Mouse (Mus musculus) heart, embryonic 14.5 days (tissue): ENCODE measurements around the gene Gramd2. TPM values are rescaled to one million over a fixed set of nuclear protein-coding genes. Genes with fewer than 3 reads are reported as not detected.

Experiments
- ATAC-seq: fragments of 200-750 bp; cut with Nextera tagmentation; 2 replicates; pipeline ENCODE4 v1.8.0; 2017; ENCODE audit warnings: low read depth, moderate TSS enrichment; ENCODE audit not compliant: insufficient number of reproducible peaks, insufficient read depth, low FRiP score
- H3K27ac ChIP-seq, 2 experiments: fragments of 200-500 bp in 1 of 2; fragments of 300-500 bp in 1 of 2; sonication (generic) in 1 of 2; replicated peaks in 1 of 2; 2 replicates each; pipeline ENCODE4 v1.5.1; 2012 to 2014; ENCODE audit warnings: low read depth in 2 of 2, low read length in 2 of 2, control low read depth in 1 of 2, mild to moderate bottlenecking in 1 of 2, mixed read lengths in 1 of 2; ENCODE audit not compliant: control insufficient read depth in 1 of 2, insufficient read depth in 1 of 2
- H3K27me3 ChIP-seq: fragments of 300-500 bp; sonication (generic); 2 replicates; pipeline ENCODE4 v1.6.1; 2014; ENCODE audit warnings: mild to moderate bottlenecking, low read length, control low read depth; ENCODE audit not compliant: control insufficient read depth, insufficient read depth
- H3K36me3 ChIP-seq: fragments of 300-500 bp; sonication (generic); 2 replicates; pipeline ENCODE4 v1.6.1; 2014; ENCODE audit warnings: mild to moderate bottlenecking, control low read depth, low read length, mixed read lengths; ENCODE audit not compliant: control insufficient read depth, insufficient read depth
- H3K4me1 ChIP-seq, 2 experiments: fragments of 200-500 bp in 1 of 2; fragments of 300-500 bp in 1 of 2; sonication (generic) in 1 of 2; 2 replicates each; pipeline ENCODE4 v1.6.1; 2012 to 2014; ENCODE audit warnings: low read length in 2 of 2, control low read depth in 1 of 2, mixed read lengths in 1 of 2; ENCODE audit not compliant: control insufficient read depth in 2 of 2, insufficient read depth in 2 of 2
- H3K4me2 ChIP-seq: fragments of 300-500 bp; sonication (generic); 2 replicates; pipeline ENCODE4 v1.6.1; 2014; ENCODE audit warnings: mild to moderate bottlenecking, low read length
- H3K4me3 ChIP-seq, 2 experiments: fragments of 200-500 bp in 1 of 2; fragments of 300-500 bp in 1 of 2; sonication (generic) in 1 of 2; 2 replicates each; pipeline ENCODE4 v1.5.1; 2012 to 2014; ENCODE audit warnings: low read length in 2 of 2, mild to moderate bottlenecking in 2 of 2, control low read depth in 1 of 2, low read depth in 1 of 2, moderate library complexity in 1 of 2; ENCODE audit not compliant: control insufficient read depth in 1 of 2, insufficient read depth in 1 of 2
- H3K9ac ChIP-seq: fragments of 300-500 bp; sonication (generic); 2 replicates; pipeline ENCODE4 v1.6.1; 2014; ENCODE audit warnings: mild to moderate bottlenecking, low read length
- H3K9me3 ChIP-seq: fragments of 300-500 bp; sonication (generic); 2 replicates; pipeline ENCODE4 v1.6.1; 2016; ENCODE audit warnings: low read length, control low read depth; ENCODE audit not compliant: control insufficient read depth
- whole genome bisulfite sequencing: fragments of 180-500 bp; shearing (Covaris S2); extraction: QIAGEN DNeasy Blood & Tissue Kit; methylation state at CpG from one replicate; pipeline ENCODE4 v1.1.7; 2014; 5-methylcytosine and 5-hydroxymethylcytosine counted together
- polyA plus RNA-seq: library from polyadenylated mRNA; unstranded; fragments of >200 nt; fragmentation: Nextera tagmentation; extraction: Ambion mirVana; gene quantifications from 2 replicates; pipeline ENCODE4 v1.2.1, GENCODE M21; 2014

The Gramd2 gene
- polyA plus RNA-seq, 1 experiment from 2014 or later = 0.43 TPM

- Histone ChIP-seq H3K36me3 (no peaks in the 10 kb centered on the region), H3K4me1 (peaks cover 2 to 22% of the 10 kb centered on the region in 2 experiments; a peak in 3 of 4 replicates), H3K9me3 (no peaks in the 10 kb centered on the region), H3K4me2 (no peak overlapping the region), H3K27me3 (no peaks in the 10 kb centered on the region), H3K9ac (no peak overlapping the region), H3K4me3 (no peak overlapping the region), H3K27ac (no peak overlapping the region)
- ATAC-seq = no peak
- WGBS = 87% methylated on average over 2 of the region's 2 CpGs
These were observed 60.6 kb downstream of the Gramd2 start for GRCm38 (mm10) chr9:59740593-59740992.

- Histone ChIP-seq H3K27ac (no peak overlapping the region), H3K36me3 (no peaks in the 10 kb centered on the region), H3K9me3 (no peaks in the 10 kb centered on the region), H3K4me3 (no peak overlapping the region), H3K27me3 (no peaks in the 10 kb centered on the region), H3K4me1 (0 out of 4 replicates have a peak, but pooled peaks cover 0 to 8% of the 10 kb centered on the region in 2 experiments), H3K4me2 (no peak overlapping the region), H3K9ac (no peak overlapping the region)
- WGBS = 89% methylated on average over 3 of the region's 3 CpGs
- ATAC-seq = no peak
These were observed 64.0 kb downstream of the Gramd2 start for GRCm38 (mm10) chr9:59743903-59744302.

DNA sequence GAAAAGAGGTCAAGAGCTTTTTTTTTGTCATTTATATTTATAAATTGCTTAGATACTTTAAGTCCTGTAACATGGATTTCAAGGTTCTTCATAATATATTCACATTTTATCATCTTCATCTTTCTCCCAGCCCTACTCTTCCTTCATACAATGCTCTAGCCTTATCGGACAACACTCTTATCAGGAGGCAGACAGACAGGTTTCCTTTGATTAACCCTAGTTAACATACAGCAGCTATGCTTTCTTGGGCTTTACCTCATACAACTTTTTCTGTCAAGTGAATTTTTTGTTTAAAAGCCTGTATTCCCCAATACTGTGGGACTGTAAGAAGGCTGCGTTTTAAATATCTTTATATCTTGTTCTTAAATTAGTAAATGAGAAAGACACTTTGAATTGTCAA lies 68.4 kb downstream of the Gramd2 start:
- H3K4me2 ChIP-seq = no peak overlapping the region
- H3K9me3 ChIP-seq = no peaks in the 10 kb centered on the region
- H3K9ac ChIP-seq = no peak overlapping the region
- 66% methylated on average over 2 of the region's 2 CpGs for WGBS
- no peaks in the 10 kb centered on the region for H3K36me3 ChIP-seq
- ATAC-seq = no peak
- H3K27me3 ChIP-seq = no peaks in the 10 kb centered on the region
- H3K4me1 ChIP-seq = peaks cover 2 to 17% of the 10 kb centered on the region in 2 experiments; a peak in 3 of 4 replicates
- no peak overlapping the region for H3K4me3 ChIP-seq
- H3K27ac ChIP-seq = no peak overlapping the region

DNA sequence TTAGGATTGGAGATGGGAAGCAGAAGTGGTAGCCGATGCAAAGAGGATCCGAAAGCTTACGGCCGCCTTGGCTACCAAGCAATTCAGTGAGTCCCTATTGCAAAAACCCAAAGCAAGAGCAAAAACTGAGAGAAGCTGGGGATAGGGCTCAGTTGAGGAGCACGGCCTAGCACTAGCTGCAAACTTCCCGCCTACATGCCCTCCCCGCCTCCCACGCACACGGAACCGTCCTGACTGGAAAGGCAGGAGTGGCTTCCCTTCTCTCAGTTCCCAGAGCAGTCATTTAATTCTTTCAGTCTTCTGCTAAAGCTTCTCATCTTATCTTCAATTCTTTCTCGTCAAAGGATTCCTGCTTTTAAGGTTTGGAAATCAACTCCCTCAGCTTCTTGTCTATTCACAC lies 69.0 kb downstream of the Gramd2 start:
- Histone ChIP-seq H3K27me3 (no peaks in the 10 kb centered on the region), H3K9ac (no peak overlapping the region), H3K9me3 (no peaks in the 10 kb centered on the region), H3K4me2 (no peak overlapping the region), H3K4me3 (no peak overlapping the region), H3K4me1 (peaks cover 2 to 17% of the 10 kb centered on the region in 2 experiments; a peak in 3 of 4 replicates), H3K27ac (no peak overlapping the region), H3K36me3 (no peaks in the 10 kb centered on the region)
- WGBS = 70% methylated on average over 11 of the region's 11 CpGs
- no peak for ATAC-seq

DNA sequence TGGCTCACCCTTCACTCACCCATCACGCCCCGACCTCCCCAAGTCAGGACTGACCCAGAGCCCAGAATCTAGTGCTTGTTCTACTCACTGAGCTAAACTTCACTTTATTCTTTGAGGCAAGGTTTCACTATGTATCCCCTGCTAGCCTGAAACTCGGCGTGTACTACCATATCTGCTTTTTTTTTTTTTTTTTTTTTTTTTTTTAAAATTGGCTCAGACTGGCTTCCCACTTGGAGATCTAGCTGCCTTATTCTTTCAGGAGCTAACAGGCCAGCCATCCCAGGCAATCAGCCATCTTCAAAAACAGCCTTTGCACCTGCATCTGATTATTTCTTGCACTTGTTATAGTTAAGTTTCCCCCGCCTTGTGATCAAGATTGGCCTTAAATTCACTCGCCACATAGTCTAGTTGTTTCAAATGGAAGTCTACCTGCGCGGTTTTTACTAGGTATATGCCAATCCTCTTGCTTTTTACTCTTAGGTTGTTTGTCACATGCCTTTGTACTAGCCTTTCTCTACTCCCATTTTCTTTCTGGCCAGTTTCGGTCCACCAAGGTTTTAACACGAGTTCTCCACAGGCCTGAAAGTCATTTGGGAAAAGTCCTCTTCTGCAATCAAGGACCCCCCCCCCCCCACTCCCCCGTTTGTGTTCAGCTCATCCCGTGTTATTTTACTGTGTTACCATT lies 69.8 kb downstream of the Gramd2 start:
- 30% methylated on average over 12 of the region's 12 CpGs for WGBS
- no peak for ATAC-seq
- H3K9me3 ChIP-seq = no peaks in the 10 kb centered on the region
- peak overlapping the region in 1 of 2 experiments; percentile 80; a peak in 1 of 4 replicates for H3K27ac ChIP-seq
- no peaks in the 10 kb centered on the region for H3K27me3 ChIP-seq
- H3K36me3 ChIP-seq = no peaks in the 10 kb centered on the region
- H3K4me1 ChIP-seq = peaks cover 2 to 17% of the 10 kb centered on the region in 2 experiments; a peak in 3 of 4 replicates
- H3K4me2 ChIP-seq = peak overlapping the region; percentile 73
- H3K4me3 ChIP-seq = peak overlapping the region; percentile 87 to 99
- peak overlapping the region; percentile 70 for H3K9ac ChIP-seq

DNA sequence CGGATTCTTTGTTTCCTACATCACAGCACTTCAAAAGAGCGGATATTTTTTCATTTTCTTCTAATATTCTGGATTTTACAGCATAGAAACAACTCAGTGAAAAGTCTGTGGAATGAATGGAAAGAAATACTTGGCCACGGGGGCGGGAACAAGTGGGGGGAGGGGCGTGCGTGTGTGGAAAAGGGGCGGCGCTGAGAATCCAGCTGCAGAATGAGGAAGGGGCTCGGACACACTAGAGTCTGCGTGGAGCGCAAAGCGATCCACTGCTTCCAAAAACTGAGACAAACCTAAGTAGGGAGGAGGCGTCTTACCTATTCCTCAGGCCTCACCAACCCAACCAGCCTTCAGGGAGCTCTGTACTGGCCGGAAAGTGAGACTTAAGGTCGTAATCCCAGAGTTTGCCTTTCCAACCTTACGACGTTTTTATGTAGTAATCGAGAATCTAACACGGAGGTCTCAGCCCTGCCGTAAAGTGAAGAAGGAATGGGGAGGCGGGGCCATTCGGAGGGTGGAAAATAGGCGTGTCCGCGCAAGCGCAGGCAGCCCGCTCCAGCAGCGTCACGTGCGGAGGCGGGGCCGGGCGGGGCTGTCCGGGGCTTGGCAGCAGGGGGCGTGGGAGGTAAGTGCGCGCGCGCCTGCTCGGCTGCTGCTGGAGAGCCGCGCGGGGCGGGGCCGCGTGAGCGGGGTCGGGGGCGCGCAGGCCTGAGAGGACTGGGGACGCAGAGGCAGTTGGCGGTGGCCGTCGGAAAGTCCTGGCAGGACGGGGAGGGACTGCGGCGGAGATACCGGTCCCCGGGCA lies 70.5 kb downstream of the Gramd2 start, which contains the start of the genes Senp8 and Myo9a:
Senp8 (minus strand) TSS at position 444 of the 799 bp plus-strand sequence.
Myo9a (plus strand) TSS at position 630 of the 799 bp plus-strand sequence.
- ATAC-seq = peak; percentile 96
- Histone ChIP-seq H3K9ac (peak within 1 kb of the TSS; percentile 85), H3K4me3 (peak within 1 kb of the TSS; percentile 87 to 99), H3K4me2 (peak within 1 kb of the TSS; percentile 92), H3K36me3 (no peaks in the 10 kb centered on the region), H3K27ac (peak within 1 kb of the TSS; percentile 95 to 98), H3K4me1 (peaks cover 2 to 17% of the 10 kb centered on the region in 2 experiments; a peak in 3 of 4 replicates), H3K9me3 (no peaks in the 10 kb centered on the region), H3K27me3 (no peaks in the 10 kb centered on the region)
- under 1% methylated on average over 57 of the region's 59 CpGs for WGBS

DNA sequence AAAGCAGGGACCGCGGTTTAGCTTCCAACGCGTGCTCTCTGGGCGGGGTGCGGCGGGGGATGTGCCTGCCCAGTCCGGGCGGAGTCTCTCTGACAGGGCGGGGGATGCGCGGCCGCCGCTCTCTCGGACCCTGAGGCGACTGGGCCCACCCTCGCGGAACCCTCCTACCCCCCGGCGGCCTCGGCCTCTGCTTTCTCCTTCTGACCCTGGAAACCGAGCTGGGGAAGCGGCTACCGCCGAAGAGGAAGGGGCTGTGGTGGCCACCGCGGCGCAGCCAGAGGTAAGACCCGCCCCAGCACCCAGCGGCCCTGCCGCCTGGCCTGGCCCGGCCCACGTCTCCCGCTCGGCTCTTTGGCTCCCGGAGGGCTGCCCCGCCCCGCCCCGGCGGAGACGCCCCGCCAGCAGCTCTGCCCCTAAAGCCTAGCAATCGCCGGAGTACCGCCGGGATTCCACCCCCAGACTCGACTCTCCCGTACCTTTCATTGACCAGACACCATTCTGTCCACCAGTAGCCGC lies 71.2 kb downstream of the Gramd2 start:
- Histone ChIP-seq H3K4me2 (peak overlapping the region; percentile 92), H3K4me1 (peaks cover 2 to 17% of the 10 kb centered on the region in 2 experiments; a peak in 3 of 4 replicates), H3K27ac (peak overlapping the region; percentile 93 to 95), H3K4me3 (peak overlapping the region; percentile 87 to 93), H3K36me3 (no peaks in the 10 kb centered on the region), H3K27me3 (no peaks in the 10 kb centered on the region), H3K9ac (peak overlapping the region; percentile 85), H3K9me3 (no peaks in the 10 kb centered on the region)
- ATAC-seq = peak; percentile 94
- under 1% methylated on average over 42 of the region's 49 CpGs for WGBS
